Mouse (Mus musculus): ENCODE results near the gene Rcc2. TPM values are rescaled to one million over a fixed set of nuclear protein-coding genes. Genes with fewer than 3 reads are reported as not detected.

The Rcc2 gene
- total and polyA plus RNA-seq, 3 experiments = 187 to 348 (median 249) TPM

DNA sequence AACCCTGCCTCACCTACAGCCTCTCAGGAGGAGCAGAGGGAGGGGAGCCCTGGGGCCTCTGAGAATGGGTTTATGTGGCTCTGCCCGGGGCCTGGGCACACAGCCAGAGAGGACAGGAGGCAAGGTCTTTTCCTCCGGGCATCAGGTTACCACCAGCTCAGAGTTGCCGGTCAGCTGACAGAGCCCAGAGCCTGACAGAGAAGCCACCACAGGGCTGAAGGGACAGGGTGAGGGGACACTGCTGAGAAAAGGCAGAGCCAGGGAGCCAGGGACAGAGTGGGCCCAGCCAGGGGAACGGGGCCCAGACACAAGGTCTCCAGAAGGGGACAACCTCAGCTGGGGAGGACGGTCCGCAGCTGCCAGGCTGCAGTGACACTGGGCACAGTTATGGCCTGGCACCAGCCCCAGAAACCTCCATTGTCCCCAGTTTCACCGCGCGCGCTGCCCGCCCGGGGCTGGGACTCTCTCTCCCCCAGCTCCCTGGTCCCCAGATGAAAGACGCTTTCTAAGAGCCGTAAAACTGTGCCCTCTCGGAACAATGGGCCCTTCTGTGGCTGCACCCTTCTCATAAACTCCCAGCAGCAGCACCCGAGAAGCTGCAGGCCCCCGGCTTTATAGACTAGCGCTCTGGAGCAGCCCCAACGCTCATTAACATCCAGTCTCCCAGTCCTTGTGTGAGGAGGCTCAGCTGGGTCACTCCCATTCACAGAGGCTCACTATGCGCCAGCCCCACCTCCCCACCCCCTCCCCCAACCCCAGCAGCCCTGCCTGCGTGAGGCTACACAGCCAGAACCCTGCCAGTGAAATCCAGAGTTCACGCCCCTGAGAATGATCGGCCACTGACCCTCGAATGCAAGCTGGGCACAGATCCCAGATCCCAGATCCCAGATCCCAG is 42.4 kb upstream of the Rcc2 start:
- no peak for TF ChIP-seq MAX (IDR thresholded peaks at IDR 0.05; ENCODE audit: low read length)
- Histone ChIP-seq H3K27ac (ENCODE audit: insufficient read depth, low read depth) (no peak overlapping the region), H3K4me3 (replicated peaks in 1 of 3; ENCODE audit: low read depth in 2 of 3, low read length in 2 of 3, poor library complexity in 1 of 3) (no peak overlapping the region)

GRCm38 (mm10) chr4:140661406-140662022 is 38.8 kb upstream of the Rcc2 start:
- in situ Hi-C loops (cut with MboI; ENCODE audit: low pct_ligation_motif_present, low pct_unique_long_range_greater_than_20kb, low sequenced_read_pairs) (no loop called here), dilution Hi-C loops (cut with MboI; ENCODE audit: extremely low pct_ligation_motif_present, extremely low pct_unique_long_range_greater_than_20kb, low sequenced_read_pairs) (no loop called here)

More for the DNA sequence above, 42.4 kb upstream of the Rcc2 start:
- H3K36me3 ChIP-seq (replicated peaks in 1 of 2; ENCODE audit: control insufficient read depth in 1 of 2, insufficient read depth in 1 of 2, low read length in 1 of 2) = no peaks in the 10 kb centered on the region
- no peak for DNase-seq (ENCODE audit: extremely low read depth)
- peaks cover 0 to 14% of the 10 kb centered on the region in 2 experiments; a peak in 2 of 4 replicates for H3K4me1 ChIP-seq (ENCODE audit: control insufficient read depth in 1 of 2, insufficient read depth in 2 of 2)
- dilution Hi-C loops (cut with MboI; ENCODE audit: extremely low pct_ligation_motif_present, extremely low pct_unique_long_range_greater_than_20kb, low sequenced_read_pairs) (no loop called here), in situ Hi-C loops (cut with MboI; ENCODE audit: low pct_ligation_motif_present, low pct_unique_long_range_greater_than_20kb, low sequenced_read_pairs) (no loop called here)
- H3K27me3 ChIP-seq (replicated peaks) = peaks cover 82% of the 10 kb centered on the region
- H3K9me3 ChIP-seq (replicated peaks; ENCODE audit: low read length) = no peaks in the 10 kb centered on the region
- H3K9ac ChIP-seq (ENCODE audit: insufficient read depth, low read depth) = no peak overlapping the region
- H3K4me2 ChIP-seq (ENCODE audit: insufficient read depth, low read depth, poor library complexity, severe bottlenecking) = no peak overlapping the region
- H3K79me2 ChIP-seq (replicated peaks; ENCODE audit: control insufficient read depth, extremely low read depth, insufficient read depth, poor library complexity, severe bottlenecking) = no peaks in the 10 kb centered on the region

GRCm38 (mm10) chr4:140662453-140662852 is 37.9 kb upstream of the Rcc2 start:
- H3K27ac ChIP-seq (ENCODE audit: insufficient read depth, low read depth) = no peak overlapping the region
- peaks cover 0 to 14% of the 10 kb centered on the region in 2 experiments; a peak in 2 of 4 replicates for H3K4me1 ChIP-seq (ENCODE audit: control insufficient read depth in 1 of 2, insufficient read depth in 2 of 2)
- H3K9ac ChIP-seq (ENCODE audit: insufficient read depth, low read depth) = no peak overlapping the region
- no peaks in the 10 kb centered on the region for H3K9me3 ChIP-seq (replicated peaks; ENCODE audit: low read length)
- no peak for DNase-seq (ENCODE audit: extremely low read depth)
- no peak overlapping the region for H3K4me3 ChIP-seq (replicated peaks in 1 of 3; ENCODE audit: low read depth in 2 of 3, low read length in 2 of 3, poor library complexity in 1 of 3)
- H3K27me3 ChIP-seq (replicated peaks) = peaks cover 74% of the 10 kb centered on the region
- no peak overlapping the region for H3K4me2 ChIP-seq (ENCODE audit: insufficient read depth, low read depth, poor library complexity, severe bottlenecking)
- no peaks in the 10 kb centered on the region for H3K79me2 ChIP-seq (replicated peaks; ENCODE audit: control insufficient read depth, extremely low read depth, insufficient read depth, poor library complexity, severe bottlenecking)
- dilution Hi-C loops (cut with MboI; ENCODE audit: extremely low pct_ligation_motif_present, extremely low pct_unique_long_range_greater_than_20kb, low sequenced_read_pairs) (no loop called here), in situ Hi-C loops (cut with MboI; ENCODE audit: low pct_ligation_motif_present, low pct_unique_long_range_greater_than_20kb, low sequenced_read_pairs) (no loop called here)
- no peaks in the 10 kb centered on the region for H3K36me3 ChIP-seq (replicated peaks in 1 of 2; ENCODE audit: control insufficient read depth in 1 of 2, insufficient read depth in 1 of 2, low read length in 1 of 2)
- TF ChIP-seq NRF1 (IDR thresholded peaks at IDR 0.05; ENCODE audit: low read depth, low read length) (no peak), ETS1 (conservative IDR thresholded peaks at IDR 0.05; ENCODE audit: low read depth, low read length) (no peak), GABPA (IDR thresholded peaks at IDR 0.05; ENCODE audit: insufficient replicate concordance, low read depth, low read length) (no peak), CHD2 (IDR thresholded peaks at IDR 0.05; ENCODE audit: low read length) (no peak), UBTF (IDR thresholded peaks at IDR 0.05; ENCODE audit: low read depth, low read length) (no peak), SIN3A (IDR thresholded peaks at IDR 0.05; ENCODE audit: low read length) (no peak), EP300 (IDR thresholded peaks at IDR 0.05; ENCODE audit: low read length) (no peak), IRF4 (IDR thresholded peaks at IDR 0.05; ENCODE audit: low read depth, low read length) (no peak), MAZ (IDR thresholded peaks at IDR 0.05; ENCODE audit: low read depth, low read length) (no peak), KAT2A (IDR thresholded peaks at IDR 0.05; ENCODE audit: insufficient replicate concordance, low read length) (no peak), E2F4 (IDR thresholded peaks at IDR 0.05; ENCODE audit: insufficient replicate concordance, low read depth, low read length) (no peak), ZC3H11A (IDR thresholded peaks at IDR 0.05; ENCODE audit: low read depth, low read length) (no peak), MYC (IDR thresholded peaks at IDR 0.05; ENCODE audit: low read depth, low read length) (no peak), ZNF384 (IDR thresholded peaks at IDR 0.05; ENCODE audit: low read depth, low read length) (no peak), ZMIZ1 (IDR thresholded peaks at IDR 0.05; ENCODE audit: low read depth, low read length) (no peak), RAD21 (IDR thresholded peaks at IDR 0.05; ENCODE audit: low read depth, low read length) (no peak), CHD1 (IDR thresholded peaks at IDR 0.05; ENCODE audit: low read depth, low read length) (no peak)

More at GRCm38 (mm10) chr4:140661406-140662022, 38.8 kb upstream of the Rcc2 start:
- H3K4me1 ChIP-seq (ENCODE audit: control insufficient read depth in 1 of 2, insufficient read depth in 2 of 2) = peaks cover 0 to 14% of the 10 kb centered on the region in 2 experiments; a peak in 2 of 4 replicates
- no peak for TF ChIP-seq JUND (conservative IDR thresholded peaks at IDR 0.05; ENCODE audit: low read depth, low read length)
- TF ChIP-seq RCOR1 (conservative IDR thresholded peaks at IDR 0.05; ENCODE audit: low read depth, low read length) = no peak
- TF ChIP-seq JUN (IDR thresholded peaks at IDR 0.05; ENCODE audit: insufficient read depth, low read depth, low read length) = no peak
- no peak for TF ChIP-seq TBP (conservative IDR thresholded peaks at IDR 0.05; ENCODE audit: low read depth, low read length)
- TF ChIP-seq GABPA (IDR thresholded peaks at IDR 0.05; ENCODE audit: insufficient replicate concordance, low read depth, low read length) = no peak
- no peak for TF ChIP-seq SMC3 (IDR thresholded peaks at IDR 0.05; ENCODE audit: low read depth, low read length)
- no peak for TF ChIP-seq RAD21 (IDR thresholded peaks at IDR 0.05; ENCODE audit: low read depth, low read length)
- no peak for TF ChIP-seq NELFE (IDR thresholded peaks at IDR 0.05; ENCODE audit: low read depth, low read length)
- no peak for TF ChIP-seq ZC3H11A (IDR thresholded peaks at IDR 0.05; ENCODE audit: low read depth, low read length)
- no peak for TF ChIP-seq NRF1 (IDR thresholded peaks at IDR 0.05; ENCODE audit: low read depth, low read length)
- no peak for TF ChIP-seq BHLHE40 (IDR thresholded peaks at IDR 0.05; ENCODE audit: low read depth, low read length)
- no peak for TF ChIP-seq KAT2A (IDR thresholded peaks at IDR 0.05; ENCODE audit: insufficient replicate concordance, low read length)
- no peak for TF ChIP-seq E2F4 (IDR thresholded peaks at IDR 0.05; ENCODE audit: insufficient replicate concordance, low read depth, low read length)
- H3K4me3 ChIP-seq (replicated peaks in 1 of 3; ENCODE audit: low read depth in 2 of 3, low read length in 2 of 3, poor library complexity in 1 of 3) = no peak overlapping the region
- H3K27ac ChIP-seq (ENCODE audit: insufficient read depth, low read depth) = no peak overlapping the region
- no peaks in the 10 kb centered on the region for H3K9me3 ChIP-seq (replicated peaks; ENCODE audit: low read length)
- peaks cover 78% of the 10 kb centered on the region for H3K27me3 ChIP-seq (replicated peaks)
- no peak overlapping the region for H3K4me2 ChIP-seq (ENCODE audit: insufficient read depth, low read depth, poor library complexity, severe bottlenecking)
- no peak for DNase-seq (ENCODE audit: extremely low read depth)
- no peak overlapping the region for H3K9ac ChIP-seq (ENCODE audit: insufficient read depth, low read depth)
- no peaks in the 10 kb centered on the region for H3K79me2 ChIP-seq (replicated peaks; ENCODE audit: control insufficient read depth, extremely low read depth, insufficient read depth, poor library complexity, severe bottlenecking)
- H3K36me3 ChIP-seq (replicated peaks in 1 of 2; ENCODE audit: control insufficient read depth in 1 of 2, insufficient read depth in 1 of 2, low read length in 1 of 2) = no peaks in the 10 kb centered on the region
